In the genomic region with DNA sequence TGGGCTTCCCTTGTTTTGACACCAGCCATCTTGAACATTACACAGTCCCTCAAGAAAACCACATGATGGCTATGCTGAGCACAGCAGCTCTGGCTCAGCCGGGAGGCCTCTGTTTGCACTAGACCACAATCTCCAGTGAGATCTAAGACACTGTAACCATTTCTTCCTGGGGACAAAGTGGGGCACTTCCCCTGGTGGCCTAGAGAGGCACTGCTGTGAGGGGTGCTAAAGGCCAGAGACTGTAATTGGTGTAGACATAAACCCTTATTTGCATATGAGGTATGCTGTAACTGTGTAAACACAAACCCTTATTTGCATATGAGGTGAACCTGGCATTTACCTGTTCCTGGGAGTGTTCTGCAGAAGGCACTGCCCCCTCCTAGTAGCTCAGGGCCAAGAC, we compare ENCODE assay signal across 9 mouse cellular contexts.
DNase-seq lines count a peak whose midpoint lies in the region; ATAC-seq and TF ChIP-seq lines count a peak whose summit lies in the region.
"Had no signal": no experiment of that assay in that cellular context is flagged by ENCODE, and none has a peak within 500 bp of the region (broad histone marks: within the 10 kb centered on the region; RNA-seq: fewer than 3 reads in every experiment).

No protein-coding gene starts in this region.

- H3K36me3 ChIP-seq in hindbrain, postnatal 0 days (ENCODE audit: insufficient read depth, low read length): no peaks in the 10 kb centered on the region
- no peaks in the 10 kb centered on the region for H3K36me3 ChIP-seq in hindbrain, embryonic 12.5 days
- no peaks in the 10 kb centered on the region for H3K36me3 ChIP-seq in CH12.LX (replicated peaks in 1 of 2; ENCODE audit: control insufficient read depth in 1 of 2, insufficient read depth in 1 of 2, low read length in 1 of 2)
- no peaks in the 10 kb centered on the region for H3K36me3 ChIP-seq in intestine, embryonic 16.5 days (ENCODE audit: control insufficient read depth, insufficient read depth, low read length)
- no peaks in the 10 kb centered on the region; the same call in 1 of the 2 replicates for H3K36me3 ChIP-seq in stomach, embryonic 14.5 days (ENCODE audit: control insufficient read depth, insufficient read depth, low read length)

- no peak overlapping the region for H3K4me3 ChIP-seq in hindbrain, postnatal 0 days (ENCODE audit: low read length)
- H3K4me3 ChIP-seq in hindbrain, embryonic 12.5 days: no peak overlapping the region
- H3K4me3 ChIP-seq in CH12.LX (replicated peaks in 1 of 3; ENCODE audit: low read depth in 2 of 3, low read length in 2 of 3, poor library complexity in 1 of 3): no peak overlapping the region
- H3K4me3 ChIP-seq in intestine, embryonic 16.5 days (ENCODE audit: low read length): no peak overlapping the region
- H3K4me3 ChIP-seq in stomach, embryonic 14.5 days (ENCODE audit: low read depth, low read length): no peak overlapping the region

- no peak for DNase-seq in hindbrain, postnatal 0 days (ENCODE audit: low spot score)
- DNase-seq in CH12.LX (ENCODE audit: extremely low read depth): peak; percentile 39
- DNase-seq in embryo, embryonic 9.5 days (ENCODE audit: extremely low spot score): no peak
- DNase-seq in cerebellum, adult 11-12 months: no peak
- no peak for DNase-seq in left cerebral cortex, postnatal 36 days (ENCODE audit: low spot score in 2 of 2)
- DNase-seq: cerebellum, adult 9-10 months had no signal

- TF ChIP-seq RAD21 in CH12.LX (IDR thresholded peaks at IDR 0.05; ENCODE audit: low read depth, low read length): no peak

- ATAC-seq in hindbrain, postnatal 0 days: no peak; the same call in 1 of the 2 replicates
- ATAC-seq in hindbrain, embryonic 12.5 days (ENCODE audit: low FRiP score): no peak
- peak; percentile 70 for ATAC-seq in intestine, embryonic 16.5 days
- peak; percentile 53; the same call in 1 of the 2 replicates for ATAC-seq in stomach, embryonic 14.5 days (ENCODE audit: insufficient number of reproducible peaks, insufficient read depth, low FRiP score, low read depth)

- WGBS in hindbrain, postnatal 0 days: 71% methylated on average over 1 of the region's 1 CpGs
- WGBS in hindbrain, embryonic 12.5 days: 65% methylated on average over 1 of the region's 1 CpGs
- 50% methylated on average over 1 of the region's 1 CpGs for WGBS in intestine, embryonic 16.5 days
- WGBS in stomach, embryonic 14.5 days: 41% methylated on average over 1 of the region's 1 CpGs

- no peak for TF ChIP-seq EP300 in CH12.LX (IDR thresholded peaks at IDR 0.05; ENCODE audit: low read length)

- intact Hi-C loops in left cerebral cortex, postnatal 36 days (cut with DNase I): no loop called here

- TF ChIP-seq CTCF in hindbrain, postnatal 0 days (IDR thresholded peaks at IDR 0.05; ENCODE audit: low read depth): peak; percentile 56
- peak; percentile 36 to 52 for TF ChIP-seq CTCF in CH12.LX (conservative IDR thresholded peaks at IDR 0.05 in 1 of 2, IDR thresholded peaks at IDR 0.05 in 1 of 2; ENCODE audit: low read depth in 2 of 2, low read length in 2 of 2)

- dilution Hi-C loops in CH12.LX (cut with MboI; ENCODE audit: extremely low pct_ligation_motif_present, extremely low pct_unique_long_range_greater_than_20kb, low sequenced_read_pairs): no loop called here

- no peak overlapping the region for H3K9ac ChIP-seq in hindbrain, postnatal 0 days (replicated peaks; ENCODE audit: low read length)
- H3K9ac ChIP-seq in hindbrain, embryonic 12.5 days: no peak overlapping the region
- no peak overlapping the region for H3K9ac ChIP-seq in CH12.LX (ENCODE audit: insufficient read depth, low read depth)
- H3K9ac ChIP-seq in intestine, embryonic 16.5 days (ENCODE audit: low read depth, low read length): no peak overlapping the region
- no peak overlapping the region for H3K9ac ChIP-seq in stomach, embryonic 14.5 days (replicated peaks; ENCODE audit: low read depth, low read length)

- in situ Hi-C loops in CH12.LX (cut with MboI; ENCODE audit: low pct_ligation_motif_present, low pct_unique_long_range_greater_than_20kb, low sequenced_read_pairs): loop anchor here (5.0 to 10.0 kb wide), 2 partner anchors 64 to 166 kb away; no protein-coding TSS in a partner anchor

- no peaks in the 10 kb centered on the region for H3K79me2 ChIP-seq in CH12.LX (replicated peaks; ENCODE audit: control insufficient read depth, extremely low read depth, insufficient read depth, poor library complexity, severe bottlenecking)

- no peaks in the 10 kb centered on the region for H3K27me3 ChIP-seq in hindbrain, postnatal 0 days (ENCODE audit: insufficient read depth, low read length)
- H3K27me3 ChIP-seq in hindbrain, embryonic 12.5 days: no peaks in the 10 kb centered on the region
- H3K27me3 ChIP-seq in CH12.LX (replicated peaks): no peaks in the 10 kb centered on the region
- H3K27me3 ChIP-seq in intestine, embryonic 16.5 days (replicated peaks; ENCODE audit: control insufficient read depth, insufficient read depth, low read length): no peaks in the 10 kb centered on the region
- H3K27me3 ChIP-seq in stomach, embryonic 14.5 days (ENCODE audit: control insufficient read depth, insufficient read depth, low read length): no peaks in the 10 kb centered on the region

- H3K4me1 ChIP-seq in hindbrain, postnatal 0 days (ENCODE audit: insufficient read depth, low read length): no peaks in the 10 kb centered on the region
- peaks cover 2% of the 10 kb centered on the region; the same call in 1 of the 2 replicates for H3K4me1 ChIP-seq in hindbrain, embryonic 12.5 days
- peaks cover 12 to 39% of the 10 kb centered on the region in 2 experiments for H3K4me1 ChIP-seq in CH12.LX (ENCODE audit: control insufficient read depth in 1 of 2, insufficient read depth in 2 of 2)
- H3K4me1 ChIP-seq in intestine, embryonic 16.5 days (ENCODE audit: control insufficient read depth, insufficient read depth, low read length): peaks cover 12% of the 10 kb centered on the region
- 0 out of 2 replicates have a peak, but pooled peaks cover 2% of the 10 kb centered on the region for H3K4me1 ChIP-seq in stomach, embryonic 14.5 days (ENCODE audit: control insufficient read depth, insufficient read depth, low read length)

- no peaks in the 10 kb centered on the region for H3K9me3 ChIP-seq in hindbrain, postnatal 0 days (ENCODE audit: low read length)
- no peaks in the 10 kb centered on the region for H3K9me3 ChIP-seq in hindbrain, embryonic 12.5 days (replicated peaks)
- no peaks in the 10 kb centered on the region for H3K9me3 ChIP-seq in CH12.LX (replicated peaks; ENCODE audit: low read length)
- H3K9me3 ChIP-seq in intestine, embryonic 16.5 days (ENCODE audit: control insufficient read depth, low read length): no peaks in the 10 kb centered on the region
- H3K9me3 ChIP-seq in stomach, embryonic 14.5 days (ENCODE audit: control insufficient read depth, low read depth, low read length): no peaks in the 10 kb centered on the region

- no peak for TF ChIP-seq POLR2A in CH12.LX (IDR thresholded peaks at IDR 0.05; ENCODE audit: low read depth, low read length)

- no peak overlapping the region for H3K4me2 ChIP-seq in hindbrain, postnatal 0 days (ENCODE audit: low read depth, low read length)
- H3K4me2 ChIP-seq in hindbrain, embryonic 12.5 days (replicated peaks): no peak overlapping the region
- no peak overlapping the region for H3K4me2 ChIP-seq in CH12.LX (ENCODE audit: insufficient read depth, low read depth, poor library complexity, severe bottlenecking)
- no peak overlapping the region for H3K4me2 ChIP-seq in intestine, embryonic 16.5 days (ENCODE audit: low read depth, low read length)
- H3K4me2 ChIP-seq in stomach, embryonic 14.5 days (replicated peaks; ENCODE audit: low read depth, low read length): no peak overlapping the region

- H3K27ac ChIP-seq in hindbrain, postnatal 0 days: no peak overlapping the region
- no peak overlapping the region for H3K27ac ChIP-seq in hindbrain, embryonic 12.5 days
- no peak overlapping the region for H3K27ac ChIP-seq in CH12.LX (ENCODE audit: insufficient read depth, low read depth)
- no peak overlapping the region for H3K27ac ChIP-seq in intestine, embryonic 16.5 days (ENCODE audit: low read length)
- no peak overlapping the region for H3K27ac ChIP-seq in stomach, embryonic 14.5 days (ENCODE audit: low read length)

TF ChIP-seq in CH12.LX, 34 proteins besides CTCF, POLR2A, EP300 and RAD21:
- TF ChIP-seq RCOR1 (conservative IDR thresholded peaks at IDR 0.05; ENCODE audit: low read depth, low read length) (no peak), ZKSCAN1 (IDR thresholded peaks at IDR 0.05; ENCODE audit: borderline replicate concordance, low read depth, low read length) (no peak), MAZ (IDR thresholded peaks at IDR 0.05; ENCODE audit: low read depth, low read length) (no peak), UBTF (IDR thresholded peaks at IDR 0.05; ENCODE audit: low read depth, low read length) (no peak), TCF12 (IDR thresholded peaks at IDR 0.05; ENCODE audit: low read depth, low read length) (no peak), MAFK (IDR thresholded peaks at IDR 0.05; ENCODE audit: insufficient replicate concordance, low read length) (no peak), KAT2A (IDR thresholded peaks at IDR 0.05; ENCODE audit: insufficient replicate concordance, low read length) (no peak), SMC3 (IDR thresholded peaks at IDR 0.05; ENCODE audit: low read depth, low read length) (no peak), NELFE (IDR thresholded peaks at IDR 0.05; ENCODE audit: low read depth, low read length) (no peak), JUN (IDR thresholded peaks at IDR 0.05; ENCODE audit: insufficient read depth, low read depth, low read length) (no peak), ELF1 (IDR thresholded peaks at IDR 0.05; ENCODE audit: low read depth, low read length) (no peak), NRF1 (IDR thresholded peaks at IDR 0.05; ENCODE audit: low read depth, low read length) (no peak), USF1 (IDR thresholded peaks at IDR 0.05; ENCODE audit: low read depth, low read length) (no peak), ZC3H11A (IDR thresholded peaks at IDR 0.05; ENCODE audit: low read depth, low read length) (no peak), GABPA (IDR thresholded peaks at IDR 0.05; ENCODE audit: insufficient replicate concordance, low read depth, low read length) (no peak), MAX (IDR thresholded peaks at IDR 0.05; ENCODE audit: low read length) (no peak), IRF4 (IDR thresholded peaks at IDR 0.05; ENCODE audit: low read depth, low read length) (no peak), CHD2 (IDR thresholded peaks at IDR 0.05; ENCODE audit: low read length) (no peak), CHD1 (IDR thresholded peaks at IDR 0.05; ENCODE audit: low read depth, low read length) (no peak)

Comparison
In these comparisons a context has a peak if more than half of its experiments do, and no peak if none do; other contexts are left out.
1. ATAC-seq: peak in intestine, embryonic 16.5 days (single experiment) and stomach, embryonic 14.5 days (single experiment); none in hindbrain, postnatal 0 days (single experiment) and hindbrain, embryonic 12.5 days (single experiment).